Mouse (Mus musculus): ENCODE measurements around the gene Apba1.

DNA sequence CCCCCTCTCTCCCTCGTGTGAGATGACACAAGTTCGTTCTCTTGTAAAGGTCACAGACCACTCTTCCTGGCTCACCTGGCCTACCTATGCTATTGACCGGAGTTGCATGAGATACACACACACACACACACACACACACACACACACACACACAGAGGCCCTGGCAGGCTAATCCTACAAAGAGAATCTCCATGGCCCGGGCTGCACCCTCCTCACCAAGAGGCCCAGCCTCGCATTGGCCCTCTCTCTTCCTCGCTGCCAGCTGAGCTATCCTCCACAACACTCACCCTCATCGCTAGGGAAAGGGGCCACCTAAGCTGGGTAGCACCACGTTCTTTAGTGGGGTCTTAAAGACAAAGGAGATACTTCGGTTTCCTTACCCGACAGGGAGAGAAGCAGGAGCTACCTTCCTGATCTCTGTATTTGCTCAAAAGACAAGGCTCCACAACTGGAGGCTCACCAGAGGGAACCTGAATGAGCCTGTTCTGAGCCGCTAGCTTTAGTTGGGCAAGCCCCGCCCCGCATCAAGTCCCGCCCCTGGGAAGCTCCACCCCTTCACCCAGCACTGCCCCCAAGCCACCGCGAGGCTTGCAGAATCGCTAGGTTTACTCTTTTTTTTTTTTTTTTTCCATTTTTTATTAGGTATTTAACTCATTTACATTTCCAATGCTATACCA lies 197.8 kb downstream of the Apba1 start:
- TF ChIP-seq EP300 (IDR thresholded peaks at IDR 0.05; ENCODE audit: low read depth) (no peak), CTCF (IDR thresholded peaks at IDR 0.05; ENCODE audit: low read depth) (no peak)
